Mouse (Mus musculus) olfactory bulb, adult 2 months (tissue): ENCODE results near the gene Ciapin1. TPM values are rescaled to one million over a fixed set of nuclear protein-coding genes. Genes with fewer than 3 reads are reported as not detected.
A peak's percentile ranks its signal among the peaks of the same experiment; 100 is the strongest.

Experiments
- H3K27ac ChIP-seq: fragments of 200-500 bp; 2 replicates; pipeline ENCODE4 v1.5.1; 2012; ENCODE audit warnings: low read depth, low read length; ENCODE audit not compliant: insufficient read depth
- H3K4me1 ChIP-seq: fragments of 200-500 bp; 2 replicates; pipeline ENCODE4 v1.6.1; 2012; ENCODE audit warnings: low read length; ENCODE audit not compliant: control insufficient read depth, insufficient read depth
- H3K4me3 ChIP-seq: fragments of 200-500 bp; 2 replicates; pipeline ENCODE4 v1.5.1; 2012; ENCODE audit warnings: mild to moderate bottlenecking, low read depth, low read length, moderate library complexity; ENCODE audit not compliant: insufficient read depth
- CTCF ChIP-seq: fragments of 200-500 bp; IDR thresholded peaks from 2 replicates; pipeline ENCODE4 v1.5.1; 2012; ENCODE audit warnings: low read depth, mild to moderate bottlenecking, low read length, moderate library complexity; ENCODE audit not compliant: insufficient read depth
- POLR2A ChIP-seq: fragments of 200-500 bp; IDR thresholded peaks from 2 replicates; pipeline ENCODE4 v1.6.1; 2012; ENCODE audit warnings: mild to moderate bottlenecking, low read depth, low read length, moderate library complexity; ENCODE audit not compliant: insufficient read depth
- WGBS: fragments of 180-500 bp; shearing (Covaris S2); methylation state at CpG from one replicate; pipeline ENCODE4 v1.1.7; 2018; 5-methylcytosine and 5-hydroxymethylcytosine counted together
- polyA plus RNA-seq: library from polyadenylated mRNA; stranded (reverse); fragments of >200 nt; gene quantifications from 2 replicates; pipeline ENCODE4 v1.2.4, GENCODE M21; 2012; ENCODE audit warnings: low replicate concordance; ENCODE audit not compliant: missing spikeins, insufficient read depth, insufficient read length

Ciapin1 gene
- polyA plus RNA-seq, 1 experiment: not detected

DNA sequence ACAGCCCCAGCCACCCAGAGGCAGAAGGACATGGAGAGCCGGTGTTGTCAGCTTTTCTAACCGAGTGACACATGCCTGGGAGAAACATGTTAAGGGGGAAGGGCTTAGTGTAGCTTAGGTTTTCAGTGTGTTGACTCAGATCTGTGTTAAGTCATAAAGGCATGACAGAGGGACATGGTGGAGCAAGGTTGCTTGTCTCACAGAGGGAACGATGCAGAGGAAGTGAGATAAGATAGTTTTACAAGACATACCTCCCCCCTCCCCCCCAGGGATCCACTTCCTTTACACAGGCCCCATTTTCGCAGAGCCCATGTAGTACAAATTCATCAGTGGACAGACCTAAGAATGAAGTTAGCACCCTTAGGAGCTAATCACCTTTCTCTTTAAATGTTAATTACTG, 35.8 kb downstream of the Ciapin1 start:
- 83% methylated on average over 4 of the region's 4 CpGs for WGBS
- H3K27ac ChIP-seq: no peak overlapping the region

DNA sequence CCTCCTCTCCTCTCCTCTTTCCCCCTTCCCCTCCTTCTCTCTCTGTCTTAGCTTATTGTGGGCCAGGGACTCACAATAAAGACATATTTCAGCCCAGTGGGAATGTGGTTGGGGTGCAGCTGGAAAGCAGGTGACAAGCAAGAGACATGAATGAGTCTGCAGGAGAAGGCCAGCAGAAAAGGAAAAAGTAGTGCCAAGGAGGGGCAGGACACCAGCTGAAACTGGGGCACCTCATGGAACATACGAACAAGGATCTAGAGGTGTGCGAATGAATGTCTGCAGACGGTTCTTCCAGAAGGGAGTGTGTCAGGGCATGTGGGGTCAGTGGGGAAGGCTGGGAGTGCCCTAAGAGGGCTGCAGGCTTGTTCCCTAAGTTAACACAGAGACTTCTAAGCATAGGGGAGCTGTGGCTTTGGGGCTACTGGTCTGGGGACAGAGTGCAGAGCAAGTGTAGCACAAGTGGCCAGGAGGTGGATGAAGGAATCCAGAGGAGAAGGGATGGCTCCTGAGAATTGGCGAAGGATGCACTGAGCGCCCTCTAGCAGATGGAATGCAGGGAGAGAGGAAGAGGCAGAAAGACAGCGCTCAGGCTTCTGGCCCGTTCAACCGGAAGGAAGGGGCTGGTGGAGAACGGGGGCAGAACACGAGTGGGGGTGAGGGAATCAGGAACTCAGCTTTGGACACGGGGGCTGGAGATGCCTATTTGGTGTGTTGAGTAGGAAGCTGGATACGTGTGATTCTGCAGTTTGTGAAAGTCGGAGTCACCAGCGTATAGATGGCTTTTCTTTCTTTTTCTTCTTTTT, 36.7 kb downstream of the Ciapin1 start:
- 30% methylated on average over 14 of the region's 14 CpGs for WGBS
- TF ChIP-seq CTCF (peak; percentile 41; the same call in 1 of the 2 replicates), POLR2A (no peak)

More for the DNA sequence above, 35.8 kb downstream of the Ciapin1 start:
- H3K4me3 ChIP-seq: no peak overlapping the region
- peaks cover 28% of the 10 kb centered on the region for H3K4me1 ChIP-seq
- TF ChIP-seq CTCF: no peak
- no peak for TF ChIP-seq POLR2A

DNA sequence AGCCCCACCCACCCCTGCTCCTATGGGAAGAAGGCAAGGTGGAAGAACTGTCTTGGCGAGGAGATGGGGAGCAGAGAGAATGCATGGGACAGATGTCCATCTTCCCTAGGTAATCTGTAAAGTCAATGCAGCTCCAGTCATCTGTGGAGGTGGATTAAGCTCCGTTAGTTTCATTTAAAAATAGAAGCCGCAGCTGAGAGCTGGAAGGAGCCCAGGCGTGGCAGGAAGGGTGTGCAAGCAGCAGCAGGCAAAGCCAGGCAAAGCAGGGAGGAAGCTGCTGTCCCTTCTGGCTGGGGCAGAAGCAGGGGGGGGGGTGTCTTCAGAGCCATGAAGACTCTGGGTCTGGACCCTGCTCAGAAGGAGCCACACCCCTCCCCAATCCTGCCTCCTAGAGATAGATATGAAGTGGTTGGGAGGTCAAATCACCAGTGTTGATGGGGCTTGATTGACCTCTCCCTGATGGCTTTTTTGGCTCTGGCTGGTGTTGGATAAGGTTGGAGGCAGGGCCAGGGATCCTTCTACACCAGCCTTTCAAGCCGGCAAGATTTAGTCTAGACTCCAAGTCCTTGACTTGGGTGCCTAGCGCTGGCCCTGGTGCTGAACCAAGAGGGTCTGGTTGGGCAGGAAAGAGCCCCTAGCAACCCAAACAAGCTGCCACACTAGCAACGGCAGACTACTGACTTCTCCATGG, 37.7 kb downstream of the Ciapin1 start:
- TF ChIP-seq POLR2A: no peak
- no peak for TF ChIP-seq CTCF
- no peak overlapping the region for H3K4me3 ChIP-seq
- H3K4me1 ChIP-seq: peaks cover 26% of the 10 kb centered on the region
- H3K27ac ChIP-seq: no peak overlapping the region
- WGBS: 38% methylated on average over 7 of the region's 7 CpGs

More for the DNA sequence above, 36.7 kb downstream of the Ciapin1 start:
- Histone ChIP-seq H3K27ac (no peak overlapping the region), H3K4me1 (peaks cover 26% of the 10 kb centered on the region), H3K4me3 (0 out of 2 replicates have a peak overlapping the region, but pooled peaks have one; percentile 12)

DNA sequence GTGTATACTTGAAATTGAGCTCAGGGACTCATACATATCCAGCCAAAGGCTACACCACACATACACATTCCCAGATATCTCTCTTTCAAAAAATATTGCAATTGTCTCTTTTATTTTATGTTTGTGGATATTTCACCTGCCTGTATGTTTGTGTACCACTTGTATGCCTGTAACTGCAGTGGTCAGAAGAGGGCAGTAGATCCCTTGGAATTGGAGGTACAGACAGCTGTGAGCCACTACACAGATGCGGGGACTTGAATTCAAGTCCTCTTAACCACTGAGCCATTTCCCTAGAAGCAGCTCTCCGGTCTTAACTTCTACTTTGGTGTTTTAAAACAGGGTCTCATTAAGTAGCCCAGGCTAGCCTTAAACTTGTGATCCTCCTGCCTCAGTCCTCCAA, 43.4 kb downstream of the Ciapin1 start:
- WGBS: 97% methylated on average over 2 of the region's 2 CpGs
- H3K27ac ChIP-seq: no peak overlapping the region
- no peak for TF ChIP-seq POLR2A
- no peak for TF ChIP-seq CTCF
- H3K4me3 ChIP-seq: no peak overlapping the region
- H3K4me1 ChIP-seq: no peaks in the 10 kb centered on the region

DNA sequence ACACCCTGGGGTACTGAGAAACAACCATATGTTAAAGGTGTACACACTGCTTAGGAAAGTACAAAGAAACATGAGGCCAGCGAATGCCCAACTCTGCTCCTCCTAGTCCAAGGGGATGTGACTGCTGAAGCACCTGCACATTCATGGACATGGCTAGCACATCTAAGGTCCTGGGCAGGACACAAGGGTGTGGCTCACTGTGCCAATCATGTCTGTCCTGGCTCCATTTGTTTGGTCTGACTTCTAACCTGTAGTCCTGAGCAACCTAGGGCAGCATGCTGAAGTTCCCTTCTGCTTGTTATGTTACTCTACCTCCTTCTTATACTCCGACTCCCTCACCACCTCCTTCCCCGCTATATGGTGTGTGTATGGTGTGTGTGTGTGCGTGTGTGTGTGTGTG, 43.8 kb downstream of the Ciapin1 start:
- H3K27ac ChIP-seq: no peak overlapping the region
- TF ChIP-seq POLR2A: no peak
- TF ChIP-seq CTCF: no peak
- H3K4me3 ChIP-seq: no peak overlapping the region
- 95% methylated on average over 4 of the region's 4 CpGs for WGBS
- H3K4me1 ChIP-seq: no peaks in the 10 kb centered on the region

DNA sequence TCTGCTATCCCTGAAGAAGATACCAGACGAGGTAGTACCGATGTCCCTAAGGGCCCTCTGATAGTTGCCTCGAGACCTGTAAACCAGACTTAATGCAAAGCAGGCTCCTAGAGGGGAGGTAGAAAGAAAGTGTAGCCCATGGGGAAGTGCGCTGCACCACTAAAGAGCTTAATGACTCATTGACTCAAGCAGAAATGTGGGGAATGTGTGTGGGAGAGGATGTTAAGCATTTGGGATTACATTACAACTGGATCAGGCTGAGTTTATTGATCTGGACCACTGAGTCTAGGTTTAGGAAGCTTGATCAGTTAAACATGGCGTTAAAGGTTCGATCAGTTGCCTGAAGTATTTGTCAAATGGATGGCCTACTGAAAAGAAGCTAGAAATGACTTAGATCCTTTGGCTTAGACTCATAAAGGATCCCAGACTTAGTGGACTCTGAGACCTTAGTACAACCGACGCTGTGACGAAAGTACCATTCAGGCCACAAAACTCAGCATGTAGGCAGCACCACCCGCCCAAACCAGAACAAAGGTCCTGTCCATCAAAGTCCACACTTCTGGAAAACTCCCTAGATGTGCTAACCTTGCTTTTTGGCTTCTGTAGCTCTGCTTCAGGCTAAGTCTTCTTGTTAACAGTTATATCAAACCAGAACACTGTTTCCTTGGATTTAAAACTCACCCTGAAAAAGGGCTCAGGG, 48.8 kb downstream of the Ciapin1 start:
- 66% methylated on average over 10 of the region's 10 CpGs for WGBS
- no peak for TF ChIP-seq POLR2A
- no peak for TF ChIP-seq CTCF
- Histone ChIP-seq H3K27ac (no peak overlapping the region), H3K4me3 (no peak overlapping the region), H3K4me1 (peaks cover 7% of the 10 kb centered on the region; the same call in 1 of the 2 replicates)

DNA sequence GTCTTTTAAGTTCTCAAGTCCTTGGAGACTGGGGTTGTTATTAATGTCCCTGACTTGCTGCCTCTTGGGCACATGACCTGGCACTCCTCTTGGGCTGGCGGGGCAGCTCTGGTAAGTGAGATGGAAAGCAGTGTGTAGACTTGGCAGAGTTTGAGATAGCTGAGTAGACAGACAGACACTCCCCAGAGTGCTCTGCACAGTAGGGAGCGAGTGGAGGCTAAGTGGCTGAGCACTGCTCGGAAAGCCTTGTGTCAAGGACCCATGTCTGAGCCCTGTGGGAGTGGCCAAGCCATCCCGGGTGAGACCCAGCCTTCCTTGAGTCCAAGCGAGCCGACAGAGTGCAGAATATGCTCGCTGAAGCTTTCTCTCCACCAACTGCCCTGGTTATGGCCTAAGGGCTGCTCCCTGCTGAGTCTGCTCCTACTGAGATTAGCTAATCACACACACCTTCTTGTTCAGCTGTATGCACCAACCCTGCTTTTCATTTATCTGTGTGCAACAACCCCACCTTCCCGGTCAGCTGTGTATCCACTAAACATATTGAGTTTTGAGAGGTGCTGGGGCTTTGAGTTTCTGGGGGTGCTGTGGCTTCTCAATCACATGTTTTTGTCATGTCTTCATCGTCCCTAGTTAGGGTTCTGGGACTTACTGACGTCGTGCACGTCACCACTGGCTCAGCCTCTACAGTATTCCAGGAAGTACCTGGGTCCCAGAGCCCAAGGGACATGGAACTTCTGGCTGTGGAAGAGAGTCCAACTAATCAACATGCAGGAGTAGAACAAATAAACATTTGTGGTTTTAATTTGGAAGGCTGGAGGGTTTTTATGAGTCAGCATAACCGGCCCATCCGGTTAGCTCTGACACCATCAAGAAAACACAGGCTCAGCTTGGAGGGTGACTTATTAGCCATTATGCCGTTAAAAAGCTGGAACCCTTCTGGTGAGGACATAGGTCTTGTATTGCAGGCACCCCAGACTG, 50.3 kb downstream of the Ciapin1 start:
- 67% methylated on average over 15 of the region's 15 CpGs for WGBS
- H3K4me3 ChIP-seq: no peak overlapping the region
- TF ChIP-seq CTCF (no peak), POLR2A (no peak)
- H3K27ac ChIP-seq: no peak overlapping the region
- H3K4me1 ChIP-seq: peaks cover 10% of the 10 kb centered on the region; the same call in 1 of the 2 replicates
